Mouse (Mus musculus): ENCODE data around the gene Orc5. TPM values are rescaled to one million over a fixed set of nuclear protein-coding genes. Genes with fewer than 3 reads are reported as not detected.

The Orc5 gene
- total and polyA plus RNA-seq, 3 experiments: 75.7 to 76.5 TPM; not detected in 1

DNA sequence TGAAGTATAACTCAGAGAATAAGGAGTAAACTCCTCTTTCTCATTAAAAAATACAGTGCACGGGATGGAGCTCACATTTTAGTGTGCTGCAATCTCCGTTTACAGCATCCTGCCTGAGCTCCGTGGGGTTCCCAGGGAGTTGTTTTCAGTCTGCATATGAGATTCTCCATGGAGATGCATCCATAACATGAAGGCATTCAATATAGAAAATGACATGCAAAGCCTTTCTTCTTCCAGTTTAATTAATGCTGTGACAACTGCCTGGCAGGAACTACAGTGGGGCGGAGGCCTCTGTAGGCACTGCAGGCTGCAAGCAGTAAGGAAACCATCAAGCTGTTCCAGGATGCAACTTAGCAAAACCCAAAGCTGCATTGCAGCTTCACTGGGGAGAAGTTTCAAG is 79.0 kb downstream of the Orc5 start:
- Histone ChIP-seq H3K36me3 (ENCODE audit: control insufficient read depth in 1 of 2, insufficient read depth in 2 of 2, low read length in 2 of 2) (no peaks in the 10 kb centered on the region), H3K4me1 (ENCODE audit: control insufficient read depth in 1 of 2, insufficient read depth in 2 of 2, low read length in 2 of 2) (no peaks in the 10 kb centered on the region), H3K9me3 (replicated peaks; ENCODE audit: insufficient read depth, low read length) (no peaks in the 10 kb centered on the region), H3K9ac (ENCODE audit: control insufficient read depth, low read depth, low read length, poor library complexity, severe bottlenecking) (no peak overlapping the region), H3K4me3 (ENCODE audit: control insufficient read depth in 1 of 2, insufficient read depth in 1 of 2, low read depth in 2 of 2, low read length in 2 of 2) (no peak overlapping the region), H3K79me2 (ENCODE audit: control insufficient read depth, insufficient read depth, low read length, poor library complexity) (no peaks in the 10 kb centered on the region), H3K27ac (ENCODE audit: control insufficient read depth, low read depth, low read length) (no peak overlapping the region), H3K27me3 (ENCODE audit: control insufficient read depth in 1 of 2, insufficient read depth in 2 of 2, low read length in 2 of 2) (no peaks in the 10 kb centered on the region)
- TF ChIP-seq ZKSCAN1 (IDR thresholded peaks at IDR 0.05; ENCODE audit: low read depth, low read length): no peak
- no peak for TF ChIP-seq MAZ (IDR thresholded peaks at IDR 0.05; ENCODE audit: low read depth, low read length)
- no peak for TF ChIP-seq CTCF (IDR thresholded peaks at IDR 0.05 in 2 of 3, conservative IDR thresholded peaks at IDR 0.05 in 1 of 3; ENCODE audit: control insufficient read depth in 1 of 3, insufficient read depth in 1 of 3, low read depth in 2 of 3, low read length in 3 of 3, poor library complexity in 1 of 3, severe bottlenecking in 1 of 3)
- TF ChIP-seq GATA1 (IDR thresholded peaks at IDR 0.05; ENCODE audit: low read depth, low read length): no peak
- no peak for TF ChIP-seq HCFC1 (IDR thresholded peaks at IDR 0.05; ENCODE audit: low read depth, low read length)
- TF ChIP-seq JUND (IDR thresholded peaks at IDR 0.05; ENCODE audit: low read depth, low read length): no peak
- TF ChIP-seq SIN3A (IDR thresholded peaks at IDR 0.05; ENCODE audit: low read length): no peak
- no peak for TF ChIP-seq USF1 (IDR thresholded peaks at IDR 0.05; ENCODE audit: low read depth, low read length)
- no peak for TF ChIP-seq TCF12 (IDR thresholded peaks at IDR 0.05; ENCODE audit: low read depth, low read length)
- no peak for TF ChIP-seq NRF1 (IDR thresholded peaks at IDR 0.05; ENCODE audit: insufficient read depth, low read depth, low read length, poor library complexity, severe bottlenecking)
- no peak for DNase-seq (ENCODE audit: low read depth, low spot score)

DNA sequence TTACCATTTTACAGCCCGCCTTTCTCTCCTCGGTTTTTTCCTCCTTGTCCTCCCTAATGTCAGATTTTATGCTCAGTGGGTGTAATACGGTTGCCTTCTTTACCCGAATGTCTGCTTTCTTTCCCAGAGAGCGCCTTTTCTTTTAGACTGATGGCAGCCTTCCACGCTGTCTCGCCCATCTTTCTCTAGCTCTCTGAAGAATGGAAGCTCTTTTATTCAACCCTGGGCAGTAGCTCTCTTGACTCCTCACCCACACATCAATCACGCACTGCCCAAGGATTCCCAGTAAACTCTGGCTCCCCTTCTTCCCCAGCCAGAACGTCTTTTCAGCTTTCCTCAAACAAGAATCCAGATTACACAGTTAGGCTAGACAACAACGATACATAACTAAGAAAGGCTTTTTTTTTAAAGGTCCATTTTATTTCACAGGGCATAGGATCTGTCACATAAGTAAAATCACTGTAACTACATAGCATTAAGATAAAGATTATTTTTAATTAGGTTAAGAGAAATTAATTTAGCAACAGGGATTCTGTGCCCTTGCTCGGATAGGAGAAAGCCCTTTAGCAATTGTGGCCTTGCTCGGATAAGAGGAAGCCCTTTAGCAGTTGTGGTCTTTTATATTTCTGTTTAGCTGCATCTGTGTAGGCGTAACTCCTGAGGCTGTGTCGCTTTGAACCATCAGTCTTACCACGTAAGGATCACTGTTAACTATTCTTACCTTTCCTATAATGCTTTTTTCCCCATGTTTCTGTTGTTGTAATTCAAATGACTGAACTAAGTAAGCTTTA is 97.2 kb downstream of the Orc5 start:
- Histone ChIP-seq H3K4me3 (ENCODE audit: control insufficient read depth in 1 of 2, insufficient read depth in 1 of 2, low read depth in 2 of 2, low read length in 2 of 2) (no peak overlapping the region), H3K9me3 (replicated peaks; ENCODE audit: insufficient read depth, low read length) (no peaks in the 10 kb centered on the region), H3K27me3 (ENCODE audit: control insufficient read depth in 1 of 2, insufficient read depth in 2 of 2, low read length in 2 of 2) (no peaks in the 10 kb centered on the region), H3K36me3 (ENCODE audit: control insufficient read depth in 1 of 2, insufficient read depth in 2 of 2, low read length in 2 of 2) (peaks cover 0 to 13% of the 10 kb centered on the region in 2 experiments; a peak in 2 of 4 replicates), H3K27ac (ENCODE audit: control insufficient read depth, low read depth, low read length) (no peak overlapping the region), H3K9ac (ENCODE audit: control insufficient read depth, low read depth, low read length, poor library complexity, severe bottlenecking) (no peak overlapping the region), H3K4me1 (ENCODE audit: control insufficient read depth in 1 of 2, insufficient read depth in 2 of 2, low read length in 2 of 2) (peaks cover 6 to 12% of the 10 kb centered on the region in 2 experiments), H3K79me2 (ENCODE audit: control insufficient read depth, insufficient read depth, low read length, poor library complexity) (no peaks in the 10 kb centered on the region)
- TF ChIP-seq ZMIZ1 (IDR thresholded peaks at IDR 0.05; ENCODE audit: low read depth, low read length) (no peak), ZKSCAN1 (IDR thresholded peaks at IDR 0.05; ENCODE audit: low read depth, low read length) (no peak), KAT2A (conservative IDR thresholded peaks at IDR 0.05; ENCODE audit: low read depth, low read length) (no peak), JUND (IDR thresholded peaks at IDR 0.05; ENCODE audit: low read depth, low read length) (no peak), MEF2A (IDR thresholded peaks at IDR 0.05; ENCODE audit: extremely low read depth, insufficient replicate concordance, low read depth, low read length, poor library complexity, severe bottlenecking) (no peak), ZC3H11A (IDR thresholded peaks at IDR 0.05; ENCODE audit: low read depth, low read length) (no peak), POLR2AphosphoS5 (IDR thresholded peaks at IDR 0.05; ENCODE audit: borderline replicate concordance, low read depth, low read length) (no peak), NELFE (IDR thresholded peaks at IDR 0.05; ENCODE audit: low read depth, low read length) (no peak), MAFK (IDR thresholded peaks at IDR 0.05; ENCODE audit: borderline replicate concordance, low read depth, low read length) (no peak)
- no peak for DNase-seq (ENCODE audit: low read depth, low spot score)
